Mouse (Mus musculus): ENCODE results near the gene Rbm24.

Gene Rbm24

DNA sequence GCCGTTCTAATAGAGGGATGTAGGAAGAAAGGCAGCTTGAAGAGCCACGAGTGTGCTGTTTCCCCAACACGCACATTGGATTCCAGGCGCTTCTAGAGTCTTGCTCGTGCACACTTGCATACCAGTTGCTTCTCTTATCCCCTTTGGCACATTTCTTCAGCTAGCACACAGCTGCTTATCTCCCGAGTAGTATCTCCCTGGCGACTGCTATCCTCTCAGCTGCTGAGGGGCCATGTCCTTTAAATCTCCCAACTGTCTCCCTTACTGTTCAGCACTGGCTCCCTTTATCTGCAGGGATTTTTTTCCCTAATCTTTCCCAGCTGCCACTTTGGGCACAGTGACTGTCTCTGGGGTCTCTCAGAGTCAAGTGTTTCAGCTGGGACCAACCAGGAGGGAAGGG is 25.8 kb downstream of the Rbm24 start:
- no peak for DNase-seq

DNA sequence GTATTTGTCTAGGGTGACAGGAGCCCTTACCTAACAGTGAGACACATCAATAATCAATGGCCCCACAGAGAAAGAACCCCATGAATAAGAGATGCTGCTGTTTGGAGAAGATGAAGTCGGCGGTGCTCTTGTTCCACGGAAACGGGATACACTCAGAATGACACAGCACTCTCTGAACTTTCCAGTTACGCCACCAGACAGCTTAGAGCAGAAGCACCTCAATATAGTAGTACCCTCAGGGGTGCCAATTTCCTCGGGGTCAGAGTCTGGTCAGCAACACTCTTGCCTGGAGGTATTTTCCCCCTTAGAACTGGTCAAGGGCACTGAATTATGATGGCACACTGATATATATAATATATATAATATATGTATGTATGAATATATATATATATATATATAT is 27.8 kb downstream of the Rbm24 start:
- DNase-seq: no peak

DNA sequence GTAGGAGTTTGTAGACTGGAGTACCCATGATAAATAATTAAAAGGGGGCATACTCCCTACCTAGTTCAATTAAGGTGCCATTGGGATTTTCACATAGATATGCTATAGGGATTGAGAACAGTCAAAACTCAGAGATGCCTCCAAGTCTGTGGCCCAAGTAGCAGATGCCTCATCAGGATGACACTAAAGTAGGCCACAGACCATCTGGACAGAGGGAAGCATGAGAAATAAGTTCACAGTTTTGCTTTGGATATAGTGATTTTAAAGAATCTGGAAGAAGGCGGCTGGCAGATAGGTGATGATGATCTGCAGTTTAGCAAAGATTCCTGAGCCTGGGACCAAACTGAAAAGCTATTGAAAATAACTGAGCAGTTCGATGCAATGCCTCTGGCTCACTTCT is 30.0 kb downstream of the Rbm24 start:
- no peak for DNase-seq

DNA sequence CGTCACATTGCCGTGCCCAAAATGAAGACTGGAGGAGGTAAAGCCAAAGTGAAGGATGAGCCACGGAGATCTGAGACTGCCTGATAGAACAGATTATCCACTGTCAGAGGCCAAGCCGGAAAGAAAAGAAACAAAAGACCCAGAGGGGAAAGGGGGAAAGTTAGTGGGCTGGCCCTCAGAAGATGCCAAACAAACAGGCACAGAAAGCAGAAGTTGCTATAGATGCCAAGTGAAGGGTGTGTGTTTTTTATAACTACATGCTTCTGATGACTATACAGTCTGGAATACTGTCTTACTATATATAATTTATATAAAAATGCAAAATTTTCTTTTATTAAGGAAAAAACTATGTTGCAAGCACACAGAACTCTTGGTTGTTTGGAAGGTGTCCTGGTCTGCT is 31.7 kb downstream of the Rbm24 start:
- no peak for DNase-seq

DNA sequence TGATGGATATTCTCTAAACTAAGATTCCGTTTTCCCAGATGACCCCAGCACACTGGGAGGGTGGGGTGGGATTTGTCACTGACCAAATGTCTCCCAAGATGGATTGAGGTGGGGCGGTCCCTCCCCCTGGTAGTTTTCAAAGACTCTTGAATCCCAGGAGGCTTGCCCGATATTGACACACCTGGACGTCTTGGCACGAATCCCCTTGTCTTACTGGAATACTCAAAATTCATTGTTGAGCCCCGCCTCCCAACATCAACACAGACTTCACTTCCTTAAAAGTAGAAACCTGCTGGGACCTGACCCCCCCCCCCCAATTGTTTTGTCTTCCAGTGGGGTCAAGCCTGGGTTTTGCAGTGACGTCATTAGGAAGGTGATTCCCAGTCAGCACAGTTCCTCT is 32.4 kb downstream of the Rbm24 start:
- no peak for DNase-seq

DNA sequence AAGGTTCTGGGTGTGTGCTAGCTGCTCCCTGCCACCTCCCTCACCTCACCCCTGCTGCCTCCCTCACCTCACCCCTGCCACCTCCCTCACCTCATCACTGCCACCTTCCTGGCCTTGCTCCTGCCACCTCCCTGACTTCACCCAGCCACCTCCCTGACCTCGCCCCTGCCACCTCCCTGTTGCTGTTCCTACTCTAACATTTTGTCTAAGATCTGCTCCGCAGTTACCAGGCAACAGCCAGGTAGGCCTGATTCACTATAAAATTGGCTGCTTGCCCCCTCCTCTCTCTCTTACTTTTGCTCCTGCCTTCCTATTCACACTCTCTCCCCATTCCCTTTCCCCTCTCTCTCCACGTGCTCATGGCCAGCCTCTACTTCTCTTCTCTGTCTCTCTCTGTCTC is 33.3 kb downstream of the Rbm24 start:
- no peak for DNase-seq

DNA sequence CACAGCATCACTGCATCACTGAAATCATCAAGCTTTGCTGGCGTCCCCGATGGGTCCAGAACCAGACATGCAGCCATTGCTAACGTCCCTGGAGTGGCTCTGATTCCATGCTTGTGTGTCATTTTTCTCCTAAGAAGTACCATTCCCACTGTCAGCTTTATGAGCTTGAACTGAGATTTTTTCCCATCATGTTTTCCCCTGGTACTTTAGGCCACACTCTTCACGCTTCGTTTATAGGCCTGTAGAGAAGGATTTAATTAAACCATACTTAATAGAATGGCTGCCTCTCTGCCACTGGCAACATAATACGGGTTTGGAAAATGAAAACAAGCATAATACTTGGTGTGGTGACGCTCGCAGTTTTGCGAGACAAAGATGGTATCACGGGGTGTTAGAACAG is 41.3 kb downstream of the Rbm24 start:
- no peak for DNase-seq

DNA sequence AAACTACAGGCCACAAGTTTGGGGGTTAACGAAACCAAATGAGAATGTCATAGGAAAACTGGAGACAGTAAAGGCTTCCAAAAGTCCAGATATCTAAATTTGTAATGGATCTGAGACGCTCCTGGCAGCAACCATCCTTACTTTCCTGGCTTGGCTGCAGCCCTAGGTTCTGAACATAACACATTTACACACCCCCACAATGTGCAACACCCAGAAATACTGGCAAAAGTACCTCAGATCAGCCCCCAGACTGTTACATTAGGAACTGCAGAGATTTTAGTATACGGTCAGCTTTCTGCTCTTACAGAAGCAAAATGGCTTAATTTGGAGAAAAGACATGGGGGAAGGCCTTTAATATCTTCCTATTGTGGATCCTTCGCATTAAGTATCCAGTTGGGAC is 44.0 kb downstream of the Rbm24 start:
- DNase-seq: no peak

DNA sequence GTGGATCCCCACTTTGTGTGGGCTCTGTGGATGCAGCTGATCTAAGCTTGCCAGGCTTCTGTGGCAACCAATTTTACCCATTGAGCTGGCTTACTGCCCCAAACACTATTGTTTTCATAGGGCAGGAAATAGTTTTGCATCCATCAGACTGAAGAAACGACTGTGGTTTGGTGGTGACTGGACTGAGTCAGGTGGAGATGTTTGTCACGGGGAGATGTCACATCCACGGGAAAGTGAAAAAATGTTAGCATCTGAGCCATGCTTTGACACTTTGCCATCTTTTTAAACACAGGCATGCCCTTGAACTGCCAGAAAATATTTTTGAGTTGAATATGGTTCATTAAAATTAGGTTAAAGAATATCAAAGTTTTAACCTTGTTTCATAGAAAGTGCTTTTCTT is 45.5 kb downstream of the Rbm24 start:
- DNase-seq: no peak

DNA sequence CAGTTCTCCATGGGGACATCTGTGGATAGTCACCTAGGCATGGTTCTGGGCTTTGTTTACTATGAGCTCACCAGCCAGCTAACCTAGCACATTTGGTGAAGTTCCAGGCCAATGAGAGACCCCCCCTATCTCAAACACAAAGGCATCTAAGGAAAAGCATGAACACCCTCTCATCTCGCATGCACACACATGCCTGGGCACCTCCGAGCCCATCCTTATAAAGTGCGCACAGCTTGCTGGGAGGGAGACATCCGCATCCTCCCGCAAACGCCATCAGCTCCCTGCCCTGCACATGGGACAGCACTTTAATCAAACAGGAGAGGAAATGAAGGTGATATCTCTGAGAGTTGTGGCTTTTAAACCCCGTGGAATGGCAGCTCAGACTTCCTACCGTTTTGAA is 50.0 kb downstream of the Rbm24 start:
- DNase-seq: no peak

DNA sequence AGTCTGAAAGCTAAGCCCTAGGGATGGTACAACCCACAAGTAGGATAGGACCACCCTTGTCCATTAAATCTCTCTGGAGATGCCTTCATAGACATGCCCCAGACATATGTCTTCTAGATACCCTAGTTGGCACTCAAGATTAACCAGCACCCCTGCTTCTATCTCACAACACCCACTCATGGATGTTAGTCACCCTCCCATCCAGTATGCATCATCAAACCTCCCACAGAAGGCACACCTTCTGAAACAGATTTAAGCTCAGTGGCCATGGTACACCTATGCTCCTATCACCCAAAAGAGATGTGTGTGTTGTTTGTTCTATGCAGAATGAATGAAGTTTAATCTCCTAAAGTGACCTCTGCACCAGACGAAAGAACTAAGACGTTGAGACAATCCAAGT is 51.3 kb downstream of the Rbm24 start:
- DNase-seq: no peak

All from cerebellum, adult 9-11 months (tissue).